Mouse (Mus musculus): ENCODE data around the gene Cass4.

Gene Cass4

GRCm38 (mm10) chr2:172481654-172482385 lies 88.2 kb downstream of the Cass4 start:
- no peak for DNase-seq (ENCODE audit: low read depth in 2 of 2, low spot score in 2 of 2)
